Mouse (Mus musculus): ENCODE measurements around the gene Mctp2. TPM values are rescaled to one million over a fixed set of nuclear protein-coding genes. Genes with fewer than 3 reads are reported as not detected.

Gene Mctp2
- polyA plus RNA-seq, 1 experiment, result 4.4 TPM

DNA sequence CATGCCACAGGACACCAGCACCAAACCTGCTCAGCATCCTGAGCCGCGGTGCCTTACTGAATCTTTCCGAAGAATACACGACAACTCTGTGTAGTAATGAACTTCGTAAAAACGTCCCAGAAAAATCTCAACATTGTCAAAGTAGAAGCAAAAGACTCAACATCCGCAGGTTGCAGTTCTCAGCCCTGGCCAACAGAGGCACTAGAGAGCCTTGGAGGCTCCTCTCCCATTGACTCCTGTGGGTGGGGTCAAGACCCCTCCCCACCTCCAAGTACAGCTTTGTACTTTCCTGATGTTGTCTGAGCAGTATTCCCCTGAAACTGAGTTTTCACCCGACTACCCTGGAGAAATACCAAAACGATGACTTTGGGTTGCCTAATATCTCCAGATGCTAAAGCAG, 65.1 kb downstream of the Mctp2 start:
- DNase-seq (ENCODE audit: low read depth in 1 of 2, low spot score in 2 of 2), result no peak

DNA sequence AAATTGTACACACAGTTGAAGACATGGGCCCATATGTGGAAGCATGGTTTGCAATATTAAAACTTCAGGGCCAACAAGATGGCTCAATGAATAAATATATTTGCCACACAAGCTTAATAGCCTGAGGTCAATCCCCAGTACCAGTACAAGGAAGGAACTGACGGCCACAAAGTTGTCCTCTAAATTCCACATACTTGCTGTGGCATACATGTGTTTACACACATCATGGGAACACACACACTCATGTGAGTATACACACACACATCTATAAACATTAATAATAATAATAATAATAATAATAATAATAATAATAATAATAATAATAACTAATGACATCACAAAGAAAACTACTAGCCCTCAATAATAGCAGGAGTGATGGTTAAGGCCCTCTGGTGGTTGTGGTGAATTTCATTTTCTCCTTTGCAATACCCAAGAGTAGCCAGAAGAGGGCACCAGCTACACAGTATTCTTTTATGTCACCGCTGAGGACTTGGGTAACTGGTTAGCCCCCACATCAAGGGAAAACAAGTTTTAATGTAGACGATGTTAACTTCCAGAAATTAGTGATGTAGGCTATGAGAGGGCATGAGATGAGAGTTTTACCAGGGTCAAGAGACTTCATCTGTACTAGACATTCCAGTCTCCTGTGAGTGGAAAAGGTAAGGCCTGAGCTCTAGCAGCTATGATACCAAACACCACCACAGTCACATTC, 66.5 kb downstream of the Mctp2 start:
- H3K4me1 ChIP-seq (ENCODE audit: control insufficient read depth, insufficient read depth, insufficient read length), result no peaks in the 10 kb centered on the region
- H3K4me3 ChIP-seq (ENCODE audit: extremely low read depth, insufficient read depth, insufficient read length), result no peak overlapping the region
- no peak overlapping the region for H3K27ac ChIP-seq (ENCODE audit: insufficient read depth, low read length)
- no peak for TF ChIP-seq POLR2A (IDR thresholded peaks at IDR 0.05; ENCODE audit: low read depth, low read length)
- TF ChIP-seq CTCF (IDR thresholded peaks at IDR 0.05; ENCODE audit: extremely low read depth, insufficient read depth, insufficient read length, insufficient replicate concordance), result peak; percentile 64; the same call in 1 of the 2 replicates
- 27% methylated on average over 3 of the region's 3 CpGs for WGBS
- peaks cover 8% of the 10 kb centered on the region for H3K36me3 ChIP-seq (ENCODE audit: control insufficient read depth, insufficient read depth, low read length)
- DNase-seq (ENCODE audit: low read depth in 1 of 2, low spot score in 2 of 2), result peak; percentile 29 to 53
- no peaks in the 10 kb centered on the region for H3K27me3 ChIP-seq (ENCODE audit: control insufficient read depth, insufficient read depth, low read length)

More for the DNA sequence above, 65.1 kb downstream of the Mctp2 start:
- H3K4me3 ChIP-seq (ENCODE audit: extremely low read depth, insufficient read depth, insufficient read length), result no peak overlapping the region
- H3K27ac ChIP-seq (ENCODE audit: insufficient read depth, low read length), result no peak overlapping the region
- peaks cover 8% of the 10 kb centered on the region for H3K36me3 ChIP-seq (ENCODE audit: control insufficient read depth, insufficient read depth, low read length)
- TF ChIP-seq CTCF (IDR thresholded peaks at IDR 0.05; ENCODE audit: extremely low read depth, insufficient read depth, insufficient read length, insufficient replicate concordance), result peak; percentile 31; the same call in 1 of the 2 replicates
- no peak for TF ChIP-seq POLR2A (IDR thresholded peaks at IDR 0.05; ENCODE audit: low read depth, low read length)
- no peaks in the 10 kb centered on the region for H3K4me1 ChIP-seq (ENCODE audit: control insufficient read depth, insufficient read depth, insufficient read length)
- H3K27me3 ChIP-seq (ENCODE audit: control insufficient read depth, insufficient read depth, low read length), result no peaks in the 10 kb centered on the region
- 95% methylated on average over 9 of the region's 9 CpGs for WGBS

DNA sequence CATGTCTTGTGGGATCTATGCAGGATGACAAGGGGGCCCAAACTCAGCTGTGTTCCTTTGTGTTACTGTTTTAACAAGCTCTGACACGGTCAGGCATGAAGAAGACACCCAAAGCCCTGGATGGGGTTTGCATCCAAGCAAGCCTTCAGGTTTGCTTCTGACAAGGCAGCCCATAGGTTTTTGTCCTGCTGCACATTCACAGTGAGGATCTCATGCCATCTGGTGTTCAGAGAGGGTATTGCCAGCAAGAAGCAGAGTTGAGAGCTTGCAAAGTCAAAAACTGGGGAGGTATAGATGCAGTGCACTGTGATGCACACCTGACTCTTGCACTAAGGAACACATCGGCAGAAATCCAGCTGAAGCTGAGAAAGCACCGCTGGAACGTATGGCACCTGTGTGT, 67.8 kb downstream of the Mctp2 start:
- no peaks in the 10 kb centered on the region for H3K27me3 ChIP-seq (ENCODE audit: control insufficient read depth, insufficient read depth, low read length)
- H3K4me1 ChIP-seq (ENCODE audit: control insufficient read depth, insufficient read depth, insufficient read length), result no peaks in the 10 kb centered on the region
- peaks cover 7% of the 10 kb centered on the region for H3K36me3 ChIP-seq (ENCODE audit: control insufficient read depth, insufficient read depth, low read length)
- no peak overlapping the region for H3K4me3 ChIP-seq (ENCODE audit: extremely low read depth, insufficient read depth, insufficient read length)
- 61% methylated on average over 4 of the region's 4 CpGs for WGBS
- H3K27ac ChIP-seq (ENCODE audit: insufficient read depth, low read length), result no peak overlapping the region
- peak; percentile 38 to 62 for DNase-seq (ENCODE audit: low read depth in 1 of 2, low spot score in 2 of 2)
- TF ChIP-seq CTCF (IDR thresholded peaks at IDR 0.05; ENCODE audit: extremely low read depth, insufficient read depth, insufficient read length, insufficient replicate concordance), result peak; percentile 58; the same call in 1 of the 2 replicates
- TF ChIP-seq POLR2A (IDR thresholded peaks at IDR 0.05; ENCODE audit: low read depth, low read length), result no peak

DNA sequence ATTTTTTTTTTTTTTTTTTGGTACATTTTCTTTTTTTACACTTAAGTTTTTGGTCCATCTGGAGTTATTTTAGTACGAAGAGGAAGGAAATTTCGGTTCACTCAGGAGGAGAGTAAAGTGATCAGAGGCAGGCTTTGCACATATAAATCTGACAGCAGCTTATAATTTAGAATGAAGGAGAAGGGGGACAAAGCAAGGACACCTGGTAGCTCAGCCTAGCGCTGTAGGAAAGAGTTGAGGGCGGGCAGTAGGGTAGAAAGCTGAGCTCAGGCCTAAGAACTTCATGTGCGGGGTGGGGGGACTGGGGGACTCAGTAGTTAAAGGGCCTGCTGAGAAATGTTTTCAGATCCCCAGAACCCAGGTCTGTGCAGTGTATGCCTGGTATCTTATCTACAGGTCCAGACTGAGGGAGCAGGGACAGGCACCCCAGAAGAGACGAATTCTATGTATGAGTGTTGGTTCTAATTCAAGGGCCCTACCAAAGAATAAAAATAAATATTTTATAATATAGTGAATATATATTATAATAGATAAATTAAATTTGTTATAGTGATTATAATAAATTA, 71.9 kb downstream of the Mctp2 start:
- Histone ChIP-seq H3K27ac (ENCODE audit: insufficient read depth, low read length) (no peak overlapping the region), H3K27me3 (ENCODE audit: control insufficient read depth, insufficient read depth, low read length) (no peaks in the 10 kb centered on the region), H3K36me3 (ENCODE audit: control insufficient read depth, insufficient read depth, low read length) (peaks cover 4% of the 10 kb centered on the region), H3K4me3 (ENCODE audit: extremely low read depth, insufficient read depth, insufficient read length) (no peak overlapping the region), H3K4me1 (ENCODE audit: control insufficient read depth, insufficient read depth, insufficient read length) (no peaks in the 10 kb centered on the region)
- WGBS, result 66% methylated on average over 6 of the region's 6 CpGs
- DNase-seq (ENCODE audit: low read depth in 1 of 2, low spot score in 2 of 2), result no peak
- TF ChIP-seq CTCF (IDR thresholded peaks at IDR 0.05; ENCODE audit: extremely low read depth, insufficient read depth, insufficient read length, insufficient replicate concordance), result no peak
- no peak for TF ChIP-seq POLR2A (IDR thresholded peaks at IDR 0.05; ENCODE audit: low read depth, low read length)

DNA sequence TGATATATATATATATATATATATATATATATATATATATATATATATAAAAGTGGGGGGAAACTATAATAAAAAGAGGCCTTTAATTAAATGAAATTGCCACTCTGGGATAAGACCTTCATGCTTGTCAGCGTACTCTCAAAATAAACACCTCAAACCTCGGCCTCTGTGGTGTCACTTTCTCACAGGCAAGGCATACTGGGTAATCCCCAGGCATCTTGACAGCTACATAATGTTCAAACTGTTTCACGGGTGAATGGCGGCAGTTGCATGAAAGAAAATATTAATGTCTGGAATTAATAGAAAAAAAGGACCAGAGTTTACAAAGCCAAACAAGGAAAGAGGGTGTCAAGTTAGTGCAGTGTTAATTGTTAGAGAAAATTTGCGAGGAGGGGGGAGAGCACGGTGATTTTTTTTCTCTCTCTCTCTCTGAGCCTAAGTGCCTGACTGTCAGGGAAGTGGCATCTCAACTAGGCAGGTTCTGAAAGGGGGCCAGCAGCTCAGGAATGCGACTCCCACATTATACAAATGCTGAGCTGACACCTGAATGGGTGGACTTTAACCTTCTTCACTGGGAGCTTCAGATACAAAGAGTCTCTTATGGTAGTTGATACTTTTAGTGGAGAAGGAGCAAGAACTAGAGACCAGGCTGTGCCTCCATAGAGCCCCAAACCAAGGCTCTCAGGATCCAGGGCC, 75.1 kb downstream of the Mctp2 start:
- no peak for DNase-seq (ENCODE audit: low read depth in 1 of 2, low spot score in 2 of 2)
- Histone ChIP-seq H3K36me3 (ENCODE audit: control insufficient read depth, insufficient read depth, low read length) (peaks cover 3% of the 10 kb centered on the region), H3K27ac (ENCODE audit: insufficient read depth, low read length) (no peak overlapping the region), H3K27me3 (ENCODE audit: control insufficient read depth, insufficient read depth, low read length) (no peaks in the 10 kb centered on the region), H3K4me1 (ENCODE audit: control insufficient read depth, insufficient read depth, insufficient read length) (no peaks in the 10 kb centered on the region), H3K4me3 (ENCODE audit: extremely low read depth, insufficient read depth, insufficient read length) (no peak overlapping the region)
- WGBS, result 89% methylated on average over 7 of the region's 7 CpGs
- TF ChIP-seq CTCF (IDR thresholded peaks at IDR 0.05; ENCODE audit: extremely low read depth, insufficient read depth, insufficient read length, insufficient replicate concordance) (no peak), POLR2A (IDR thresholded peaks at IDR 0.05; ENCODE audit: low read depth, low read length) (no peak)

DNA sequence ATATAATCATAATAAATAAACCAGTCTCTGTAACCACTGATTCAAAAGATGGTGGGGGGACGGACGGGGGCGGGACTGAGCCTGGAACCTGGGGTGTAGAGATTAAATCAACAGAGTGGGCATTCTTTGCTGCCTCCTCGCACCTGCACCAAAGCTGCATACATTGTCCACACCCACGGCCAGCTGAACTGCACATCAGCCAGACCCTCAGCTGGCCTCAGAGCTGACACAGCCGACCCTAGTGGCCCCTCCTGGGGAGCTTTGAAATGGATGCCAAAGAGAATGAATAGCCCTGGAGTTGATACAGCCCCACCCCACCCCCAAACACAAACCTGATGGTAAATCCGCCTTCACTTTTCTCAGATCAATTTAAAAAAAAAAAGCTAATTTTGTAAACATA, 76.5 kb downstream of the Mctp2 start:
- no peak for DNase-seq (ENCODE audit: low read depth in 1 of 2, low spot score in 2 of 2)
- WGBS, result 92% methylated on average over 7 of the region's 7 CpGs

More for the DNA sequence above, 76.5 kb downstream of the Mctp2 start:
- H3K4me3 ChIP-seq (ENCODE audit: extremely low read depth, insufficient read depth, insufficient read length), result no peak overlapping the region
- H3K36me3 ChIP-seq (ENCODE audit: control insufficient read depth, insufficient read depth, low read length), result peaks cover 4% of the 10 kb centered on the region
- no peaks in the 10 kb centered on the region for H3K27me3 ChIP-seq (ENCODE audit: control insufficient read depth, insufficient read depth, low read length)
- H3K4me1 ChIP-seq (ENCODE audit: control insufficient read depth, insufficient read depth, insufficient read length), result no peaks in the 10 kb centered on the region
- no peak for TF ChIP-seq POLR2A (IDR thresholded peaks at IDR 0.05; ENCODE audit: low read depth, low read length)
- TF ChIP-seq CTCF (IDR thresholded peaks at IDR 0.05; ENCODE audit: extremely low read depth, insufficient read depth, insufficient read length, insufficient replicate concordance), result no peak
- no peak overlapping the region for H3K27ac ChIP-seq (ENCODE audit: insufficient read depth, low read length)
